Mouse (Mus musculus): ENCODE data around the gene Gcnt1.

Gcnt1 gene

GRCm38 (mm10) chr19:17364741-17365140 lies 7.9 kb downstream of the Gcnt1 start:
- DNase-seq: peak; percentile 65 to 68

GRCm38 (mm10) chr19:17361181-17361580 lies 11.5 kb downstream of the Gcnt1 start:
- no peak for DNase-seq

GRCm38 (mm10) chr19:17359315-17359890 lies 13.2 kb downstream of the Gcnt1 start:
- no peak for DNase-seq

GRCm38 (mm10) chr19:17357391-17357790 lies 15.3 kb downstream of the Gcnt1 start:
- DNase-seq: no peak

- no peak for DNase-seq
Measured at GRCm38 (mm10) chr19:17356932-17357331, 15.7 kb downstream of the Gcnt1 start.

- DNase-seq: peak; percentile 52 to 74
Measured at GRCm38 (mm10) chr19:17355950-17356867, 16.4 kb downstream of the Gcnt1 start.

GRCm38 (mm10) chr19:17355361-17355760 lies 17.3 kb downstream of the Gcnt1 start:
- DNase-seq: no peak

GRCm38 (mm10) chr19:17354797-17355196 lies 17.8 kb downstream of the Gcnt1 start:
- no peak for DNase-seq

GRCm38 (mm10) chr19:17354362-17354761 lies 18.3 kb downstream of the Gcnt1 start:
- DNase-seq: no peak

GRCm38 (mm10) chr19:17353727-17354126 lies 18.9 kb downstream of the Gcnt1 start:
- no peak for DNase-seq

GRCm38 (mm10) chr19:17347852-17348251 lies 24.8 kb downstream of the Gcnt1 start:
- no peak for DNase-seq

GRCm38 (mm10) chr19:17346716-17347474 lies 25.7 kb downstream of the Gcnt1 start:
- no peak for DNase-seq

- DNase-seq: no peak
Measured at GRCm38 (mm10) chr19:17344881-17345280, 27.8 kb downstream of the Gcnt1 start.

- no peak for DNase-seq
Measured at GRCm38 (mm10) chr19:17339563-17339962, 33.1 kb downstream of the Gcnt1 start.

GRCm38 (mm10) chr19:17337057-17337679 lies 35.5 kb downstream of the Gcnt1 start:
- no peak for DNase-seq

GRCm38 (mm10) chr19:17336646-17337045 lies 36.0 kb downstream of the Gcnt1 start:
- DNase-seq: no peak

GRCm38 (mm10) chr19:17334644-17335333 lies 37.9 kb downstream of the Gcnt1 start:
- no peak for DNase-seq

GRCm38 (mm10) chr19:17333043-17333442 lies 39.6 kb downstream of the Gcnt1 start:
- DNase-seq: peak; percentile 38 to 53

- DNase-seq: no peak
Measured at GRCm38 (mm10) chr19:17328916-17329315, 43.7 kb downstream of the Gcnt1 start.

GRCm38 (mm10) chr19:17327881-17328404 lies 44.7 kb downstream of the Gcnt1 start:
- DNase-seq: peak; percentile 54 to 66

GRCm38 (mm10) chr19:17323689-17324241 lies 48.9 kb downstream of the Gcnt1 start:
- DNase-seq: no peak
